Mouse (Mus musculus): ENCODE measurements at regions not wholly inside any gene's neighbourhood (a gene's known extent, or its start where the extent isn't known, plus 50 kb on each side); places are given as distances from the start of the nearest gene placed in this dataset.

GRCm38 (mm10) chr7:123642596-123642995 lies 142.3 kb upstream of the Zkscan2 start:
- no peak for DNase-seq (ENCODE audit: low read depth, low spot score)

- DNase-seq (ENCODE audit: low read depth, low spot score), result no peak
Observed at GRCm38 (mm10) chr7:123643426-123643825, 143.2 kb upstream of the Zkscan2 start.

- DNase-seq (ENCODE audit: low read depth, low spot score), result no peak
Observed at GRCm38 (mm10) chr7:123645521-123645920, 145.3 kb upstream of the Zkscan2 start.

DNA sequence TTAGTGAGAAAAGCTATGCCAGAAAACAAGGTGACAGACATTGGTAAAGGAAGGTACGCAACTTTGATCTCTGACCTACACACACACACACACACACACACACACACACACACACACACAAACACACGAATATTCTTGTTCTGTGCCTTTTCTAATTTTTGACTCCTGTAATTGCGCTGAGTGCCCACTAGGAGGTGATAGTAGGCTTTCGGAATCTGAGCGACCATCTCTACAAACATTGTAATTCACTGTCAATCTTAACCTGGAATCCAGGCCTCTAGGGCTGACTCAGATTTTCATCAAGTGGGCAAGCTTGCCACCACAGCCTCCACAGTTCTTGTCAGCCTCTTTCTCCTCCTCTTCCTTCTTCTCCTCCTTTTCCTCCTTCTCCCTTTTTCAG lies 165.2 kb upstream of the Zkscan2 start:
- no peak for DNase-seq (ENCODE audit: low read depth, low spot score)

GRCm38 (mm10) chr7:123684762-123685161 lies 184.5 kb upstream of the Zkscan2 start:
- no peak for DNase-seq (ENCODE audit: low read depth, low spot score)

DNA sequence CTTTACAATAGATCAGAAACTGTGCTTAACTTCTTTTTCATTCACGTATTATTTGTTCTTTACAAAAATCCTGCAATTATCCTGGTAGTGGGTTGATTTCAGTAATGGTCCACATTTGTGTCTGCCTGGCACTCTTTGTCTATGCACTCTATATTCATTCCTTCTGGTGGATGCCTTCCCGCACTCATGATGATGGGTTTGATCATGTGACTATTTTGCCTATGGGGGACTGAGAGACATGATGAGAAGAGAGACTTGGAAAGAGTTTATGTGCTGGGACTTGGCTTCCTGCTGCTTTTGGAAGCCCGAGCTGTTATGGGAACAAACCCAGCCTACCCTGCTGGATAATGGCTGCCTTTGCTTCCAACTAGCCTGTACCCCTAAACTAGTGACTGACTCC lies 186.3 kb upstream of the Zkscan2 start:
- no peak for DNase-seq (ENCODE audit: low read depth, low spot score)

GRCm38 (mm10) chr7:123731016-123731415 lies 230.8 kb upstream of the Zkscan2 start:
- no peak for DNase-seq (ENCODE audit: low read depth, low spot score)

DNA sequence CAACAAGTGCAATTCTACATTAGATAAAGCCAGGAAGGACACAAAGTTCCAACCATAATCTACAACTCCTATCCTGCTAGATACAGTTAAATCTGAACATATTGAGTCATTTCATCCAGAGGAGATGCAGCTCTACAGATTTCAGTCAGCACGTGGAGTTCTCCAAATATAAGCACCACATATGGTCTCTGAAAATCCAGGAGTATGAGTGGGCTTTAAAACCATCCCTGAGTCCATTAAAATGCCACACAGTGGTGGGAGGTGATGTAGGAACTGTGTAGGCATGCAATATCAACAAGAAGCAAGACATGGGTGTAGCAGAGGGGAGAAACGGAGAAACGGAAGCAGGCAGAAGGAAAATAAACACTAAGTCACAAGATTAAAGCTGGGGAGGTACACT lies 232.8 kb upstream of the Zkscan2 start:
- no peak for DNase-seq (ENCODE audit: low read depth, low spot score)

DNA sequence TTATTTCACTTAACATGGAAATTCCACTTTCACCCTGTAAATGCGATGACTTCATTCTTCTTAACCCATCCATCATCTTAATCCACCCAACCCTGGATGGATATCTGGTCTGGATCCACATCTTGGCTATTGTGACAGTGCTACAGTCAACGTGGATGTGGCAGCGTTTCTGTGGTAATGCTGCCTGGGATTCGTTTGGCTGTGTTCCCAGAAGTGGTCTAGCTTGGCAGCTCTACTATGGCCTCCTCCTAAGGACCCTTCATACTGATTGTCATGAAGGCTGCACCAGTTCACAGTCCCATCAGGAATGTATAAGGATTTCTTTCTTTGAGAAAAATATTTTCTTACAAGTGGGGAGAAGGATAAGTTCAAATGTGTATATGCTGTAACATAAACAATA lies 234.7 kb upstream of the Hs3st4 start:
- DNase-seq (ENCODE audit: low read depth, low spot score), result no peak

DNA sequence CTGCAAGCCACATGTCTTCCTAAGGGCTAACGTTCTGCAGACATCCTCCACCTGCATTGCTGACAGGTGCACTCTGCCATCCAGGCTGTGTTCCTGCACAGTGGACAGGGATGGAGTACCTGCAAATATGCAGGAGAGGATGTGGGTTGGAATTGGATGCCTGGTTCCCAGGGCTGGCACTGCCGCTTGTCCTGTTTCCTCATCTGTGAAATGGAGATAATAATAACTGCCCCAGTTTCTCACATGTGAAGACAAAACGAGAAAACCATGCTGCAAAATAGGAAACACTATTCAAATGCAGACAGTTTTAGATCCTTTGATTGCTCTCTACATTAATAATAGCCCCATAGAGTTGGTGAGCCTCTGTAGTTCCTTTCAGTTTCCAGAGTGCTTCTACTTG lies 229.4 kb upstream of the Hs3st4 start:
- DNase-seq (ENCODE audit: low read depth, low spot score), result no peak

- no peak for DNase-seq (ENCODE audit: low read depth, low spot score)
Observed at GRCm38 (mm10) chr7:123795036-123795435, 187.6 kb upstream of the Hs3st4 start.

GRCm38 (mm10) chr7:123796096-123796495 lies 186.6 kb upstream of the Hs3st4 start:
- no peak for DNase-seq (ENCODE audit: low read depth, low spot score)

GRCm38 (mm10) chr7:123805650-123806049 lies 177.0 kb upstream of the Hs3st4 start:
- DNase-seq (ENCODE audit: low read depth, low spot score), result no peak

DNA sequence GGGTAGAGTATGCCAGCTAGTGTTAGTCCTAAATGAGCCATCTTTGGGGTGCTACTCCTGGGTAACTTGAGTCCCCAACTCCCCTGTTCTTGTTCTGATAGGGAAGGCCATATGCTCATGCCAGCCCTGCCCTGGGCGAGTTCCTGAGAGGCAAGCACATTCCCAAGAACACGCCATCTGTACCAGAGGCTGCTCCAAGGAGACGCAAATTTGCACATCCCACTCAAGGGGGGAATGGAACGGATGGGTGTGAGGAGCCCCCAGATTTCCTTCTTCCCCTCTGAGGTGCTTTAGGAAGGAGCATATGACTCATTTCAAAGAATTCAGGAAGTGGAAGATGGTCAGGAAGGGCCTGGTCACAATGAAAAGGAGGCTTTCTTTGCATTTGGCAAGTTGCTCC lies 158.7 kb upstream of the Hs3st4 start:
- DNase-seq (ENCODE audit: low read depth, low spot score), result no peak

- DNase-seq (ENCODE audit: low read depth, low spot score), result no peak
Observed at GRCm38 (mm10) chr7:123826406-123826805, 156.3 kb upstream of the Hs3st4 start.

DNA sequence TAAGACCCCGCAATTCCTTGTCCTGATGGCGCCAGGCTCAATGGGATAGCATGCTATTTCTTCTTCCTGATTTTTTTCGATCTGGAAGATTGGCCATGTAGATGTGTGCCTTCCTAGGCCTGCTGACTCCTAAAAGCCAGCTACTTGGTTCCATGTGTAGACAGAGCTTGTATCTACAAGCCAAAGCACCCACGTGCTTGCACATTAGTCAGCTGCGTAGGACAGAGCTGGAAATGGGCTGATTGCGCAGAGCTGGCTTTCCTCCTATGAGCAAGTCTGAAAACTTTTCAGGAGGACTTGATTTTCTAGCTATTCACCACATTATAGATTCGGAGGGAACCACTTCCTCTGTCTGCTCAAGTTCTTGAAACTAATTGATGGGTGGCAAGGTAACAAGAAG lies 140.1 kb upstream of the Hs3st4 start:
- no peak for DNase-seq (ENCODE audit: low read depth, low spot score)

DNA sequence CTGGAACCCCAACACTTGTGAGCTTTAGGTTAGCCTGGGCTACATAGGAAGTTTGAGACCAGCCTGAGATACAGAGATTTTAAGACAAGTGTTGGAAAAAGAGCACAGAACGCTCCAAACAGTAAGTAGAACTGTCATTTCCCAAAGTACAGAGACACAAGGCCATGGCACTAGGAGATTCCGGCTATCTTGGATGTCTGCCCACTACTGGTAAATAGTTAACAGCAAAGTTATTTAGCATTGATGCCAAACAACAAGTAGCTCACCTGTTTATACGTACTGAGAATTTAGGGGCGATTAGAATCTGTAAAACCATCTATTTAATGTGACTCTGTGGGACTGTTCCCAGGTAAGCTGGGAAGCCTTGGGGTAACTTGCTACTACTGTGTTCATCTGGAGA lies 135.6 kb upstream of the Hs3st4 start:
- DNase-seq (ENCODE audit: low read depth, low spot score), result no peak

GRCm38 (mm10) chr7:123848644-123849043 lies 134.0 kb upstream of the Hs3st4 start:
- DNase-seq (ENCODE audit: low read depth, low spot score), result no peak

- peak; percentile 32 for DNase-seq (ENCODE audit: low read depth, low spot score)
Observed at GRCm38 (mm10) chr7:123849220-123849619, 133.4 kb upstream of the Hs3st4 start.

DNA sequence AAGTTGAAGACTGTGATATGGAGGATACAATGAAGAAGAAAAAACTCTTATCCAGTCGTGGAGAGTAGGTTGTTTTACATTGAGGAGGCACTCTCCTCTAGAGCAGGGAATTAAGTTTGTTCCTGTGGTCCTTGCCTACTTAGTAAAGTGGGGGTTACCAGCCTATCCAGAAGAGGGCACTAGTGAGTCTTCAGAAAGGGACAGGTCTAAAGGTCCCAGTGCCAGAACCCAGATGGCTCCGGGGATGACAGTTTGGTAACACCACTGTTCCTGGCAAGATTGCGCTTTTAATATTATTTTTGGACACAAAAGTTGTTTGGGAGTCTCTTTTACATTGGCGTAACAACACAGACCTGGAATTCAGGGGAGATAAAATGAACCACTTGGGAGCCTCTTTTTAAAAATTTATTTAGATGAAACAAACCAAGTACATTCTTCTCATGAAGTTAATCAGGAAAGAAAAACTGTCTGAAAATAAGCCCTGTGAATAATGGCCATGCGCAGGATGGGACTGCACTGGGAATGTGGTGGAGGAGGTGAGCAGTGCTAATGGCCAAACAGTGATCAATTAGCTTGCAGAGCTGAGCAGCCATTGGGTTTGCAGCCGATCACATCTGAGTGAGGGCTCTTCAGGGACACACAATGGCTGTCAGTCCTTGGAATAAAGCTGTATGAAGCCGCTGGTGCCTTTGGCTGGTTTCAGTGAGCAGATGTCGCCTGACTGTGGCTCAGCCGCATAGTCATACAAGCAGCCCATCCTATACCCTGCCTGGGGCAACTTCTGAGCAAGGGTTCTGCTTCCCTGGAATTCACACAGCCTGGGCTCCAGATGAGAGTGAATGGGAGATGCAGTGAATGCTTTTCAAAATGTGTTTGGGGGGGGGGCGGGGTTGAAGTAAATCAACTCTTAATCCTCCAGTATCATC lies 132.1 kb upstream of the Hs3st4 start:
- DNase-seq (ENCODE audit: low read depth, low spot score), result peak; percentile 8

GRCm38 (mm10) chr7:123857539-123857938 lies 125.1 kb upstream of the Hs3st4 start:
- DNase-seq (ENCODE audit: low read depth, low spot score), result no peak

- DNase-seq (ENCODE audit: low read depth, low spot score), result no peak
Observed at GRCm38 (mm10) chr7:123861706-123862105, 121.0 kb upstream of the Hs3st4 start.

DNA sequence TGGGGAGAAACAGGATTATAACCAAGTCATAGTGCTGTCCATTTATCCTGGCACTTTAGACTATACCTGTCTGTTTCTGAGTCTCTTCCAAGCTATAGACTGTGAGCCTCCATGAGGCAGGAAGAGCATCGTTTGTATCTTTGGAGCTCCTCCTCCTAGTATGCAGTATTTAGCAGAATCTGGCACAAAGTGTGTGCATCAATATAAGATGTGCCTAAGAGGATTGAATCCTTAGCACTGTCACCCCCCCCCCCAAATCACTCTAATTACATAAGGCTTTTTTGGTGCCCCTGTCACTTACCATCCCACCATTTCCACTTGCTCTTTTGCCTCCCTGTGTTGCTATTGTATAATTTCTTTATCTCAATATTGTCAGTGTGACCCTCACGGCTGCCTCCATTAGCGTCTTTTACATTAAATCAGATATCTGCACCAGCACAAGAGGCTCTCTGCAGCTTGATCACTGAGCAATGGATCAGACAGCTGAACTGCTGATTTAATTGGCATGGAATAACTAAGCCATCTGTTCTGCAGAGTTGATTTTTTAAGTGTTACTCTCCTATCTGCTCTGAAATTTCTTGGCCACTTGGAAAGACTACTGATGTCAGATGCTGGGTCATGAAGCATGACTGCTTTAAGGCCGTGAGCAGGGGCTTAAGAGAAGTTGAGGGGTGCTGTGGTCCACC lies 85.8 kb upstream of the Hs3st4 start:
- DNase-seq (ENCODE audit: low read depth, low spot score), result no peak

Data from forelimb bud, embryonic 11.5 days (tissue).